Mouse (Mus musculus): Measurements from ENCODE around the gene Rfx5. TPM values are rescaled to one million over a fixed set of nuclear protein-coding genes. Genes with fewer than 3 reads are reported as not detected.

The Rfx5 gene
- total RNA-seq, 4 experiments from 2014 or later, result 25.3 to 30.5 (median 27.1) TPM

DNA sequence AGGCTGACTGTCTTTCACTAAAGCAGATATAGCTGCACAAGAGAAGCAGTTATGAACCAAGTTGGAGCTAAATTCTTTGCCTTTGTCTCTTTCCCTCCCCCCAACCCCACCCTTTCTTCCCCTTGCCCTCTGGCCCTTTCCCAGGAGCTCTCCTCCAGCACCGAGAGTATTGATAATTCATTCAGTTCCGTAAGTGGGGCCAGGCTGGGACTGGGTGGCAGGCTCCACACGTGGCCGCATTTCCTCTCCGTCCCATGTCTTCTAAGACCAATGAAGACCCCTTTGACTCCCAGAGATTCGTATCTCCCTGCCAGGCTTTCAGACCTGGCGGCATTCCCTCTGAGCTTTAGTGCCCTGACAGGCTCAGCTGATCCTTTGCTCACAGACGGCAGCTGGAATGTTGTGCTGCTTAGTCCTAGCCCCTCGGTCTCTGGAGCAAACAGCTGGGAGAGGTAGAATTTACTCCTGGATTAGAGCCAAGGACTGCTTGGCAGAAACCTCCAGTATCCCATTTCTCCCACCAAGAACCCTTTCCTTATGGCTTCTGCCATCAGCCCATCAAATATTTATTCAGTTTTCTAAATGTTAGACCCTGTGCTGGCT, 35.4 kb downstream of the Rfx5 start:
- no peak for DNase-seq (ENCODE audit: low spot score in 2 of 2)

DNA sequence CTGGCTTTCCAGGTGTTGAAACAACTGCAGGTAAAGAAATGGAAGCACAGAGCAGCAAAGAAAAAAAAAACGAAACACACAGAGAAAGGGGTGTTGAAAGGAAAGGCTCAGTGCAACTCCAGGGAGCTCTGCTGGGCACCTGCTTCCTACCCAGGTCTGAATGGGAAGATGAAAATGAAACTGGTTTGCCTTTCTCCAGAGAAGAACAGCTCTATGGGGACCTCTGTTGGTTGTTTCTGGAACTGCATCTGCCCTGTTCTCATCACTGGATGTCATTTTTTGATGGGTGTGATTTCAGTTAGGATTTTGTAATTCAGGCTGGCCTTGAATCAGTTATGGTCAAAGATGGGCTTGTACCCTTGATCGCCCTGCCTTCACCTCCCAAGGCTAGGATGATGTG, 43.1 kb downstream of the Rfx5 start:
- DNase-seq (ENCODE audit: low spot score in 2 of 2), result peak in 1 of 2 experiments; percentile 71

DNA sequence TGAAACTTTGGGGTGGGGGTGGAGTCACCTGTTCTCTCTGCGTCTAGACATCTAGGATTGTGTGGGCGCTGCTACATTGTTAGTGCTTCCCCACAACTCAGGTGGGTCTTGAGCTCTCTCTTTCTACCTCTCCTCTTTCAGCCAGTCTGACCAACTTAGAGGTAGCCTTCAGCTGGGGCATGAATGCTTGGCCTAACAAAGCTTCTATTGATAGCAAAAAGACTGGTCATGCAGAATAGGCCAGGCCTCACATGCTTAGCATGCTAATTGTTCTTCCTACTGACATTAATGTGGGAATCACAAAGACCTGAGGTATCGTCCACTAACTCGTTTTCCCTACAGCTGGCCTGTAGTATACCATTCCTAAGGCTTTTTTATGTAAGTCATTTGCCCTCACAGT, 48.7 kb downstream of the Rfx5 start:
- DNase-seq (ENCODE audit: low spot score in 2 of 2), result no peak

DNA sequence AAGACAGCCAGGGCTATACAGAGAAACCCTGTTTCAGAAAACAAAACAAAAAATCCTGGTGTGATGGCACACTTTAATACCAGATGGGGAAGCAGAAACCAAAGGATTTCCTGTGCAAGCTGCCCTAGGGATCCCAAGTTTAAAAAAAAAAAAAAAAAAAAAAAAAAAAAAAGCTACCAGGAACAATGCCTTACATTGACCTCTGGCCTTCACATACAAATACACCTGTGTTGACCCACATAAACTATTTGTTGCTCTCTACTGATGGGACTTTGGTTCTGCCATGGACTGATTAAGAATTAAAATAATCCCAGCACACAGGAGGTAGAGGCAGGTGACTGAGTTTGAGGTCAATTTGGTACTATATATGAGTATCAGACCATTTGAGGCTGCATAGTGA, 49.4 kb downstream of the Rfx5 start:
- DNase-seq (ENCODE audit: low spot score in 2 of 2), result no peak

DNA sequence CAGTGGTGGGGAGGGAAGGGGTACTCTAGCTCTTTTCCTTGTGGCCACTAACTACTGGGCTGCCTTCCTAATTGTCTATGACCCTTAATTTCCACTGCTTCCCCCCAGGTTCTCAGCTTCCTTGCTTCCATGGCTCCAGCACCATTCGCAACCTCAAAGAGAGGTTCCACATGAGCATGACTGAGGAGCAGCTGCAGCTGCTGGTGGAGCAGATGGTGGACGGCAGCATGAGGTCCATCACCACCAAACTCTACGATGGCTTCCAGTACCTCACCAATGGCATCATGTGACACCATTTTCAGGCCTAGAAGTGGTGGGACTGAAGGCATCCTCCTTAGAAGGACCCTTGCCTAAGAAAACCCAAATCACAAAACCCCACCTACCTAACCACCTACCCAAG, 51.8 kb downstream of the Rfx5 start:
- no peak for DNase-seq (ENCODE audit: low spot score in 2 of 2)

DNA sequence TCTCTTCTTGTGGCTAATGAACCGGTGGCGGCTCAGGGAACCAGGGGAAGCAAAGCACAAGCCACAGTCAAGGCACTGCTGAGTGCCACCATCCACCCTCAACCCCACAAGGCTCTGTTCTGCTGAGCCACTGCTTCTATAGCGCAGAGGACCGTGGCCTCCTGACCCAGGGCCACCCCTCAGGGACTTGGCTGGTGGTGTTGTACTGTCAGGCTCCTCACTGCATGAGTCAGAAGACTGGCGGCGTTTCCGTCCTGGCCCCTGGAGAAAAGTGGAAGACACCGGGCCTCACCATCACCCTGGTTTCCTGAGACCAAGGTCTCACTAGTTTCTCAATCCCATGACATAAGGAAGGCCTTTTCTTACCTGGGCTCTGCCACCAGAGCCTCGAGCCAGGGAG, 53.8 kb downstream of the Rfx5 start:
- no peak for DNase-seq (ENCODE audit: low spot score in 2 of 2)

DNA sequence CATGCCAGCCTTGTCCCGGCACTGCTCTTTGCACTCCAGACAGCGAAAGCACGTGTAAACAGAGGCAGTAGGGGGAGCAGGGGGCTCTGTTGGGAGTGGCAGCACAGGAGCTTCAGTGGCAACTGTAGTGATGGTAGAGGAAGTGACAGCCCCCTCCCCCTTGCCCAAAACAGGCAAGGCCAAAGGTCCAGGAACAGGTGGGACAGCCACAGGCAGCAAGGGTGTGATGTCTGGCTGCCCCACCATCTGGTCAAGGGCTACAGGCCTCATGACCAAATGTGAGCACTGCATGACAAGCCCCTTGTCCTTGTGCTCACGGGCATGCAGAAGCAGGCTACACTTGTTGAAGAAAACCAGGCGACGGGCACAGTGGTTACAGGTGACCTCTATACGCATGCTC, 56.5 kb downstream of the Rfx5 start:
- no peak for DNase-seq (ENCODE audit: low spot score in 2 of 2)

Small RNA genes within 50 kb of the gene (microRNA-seq; reads per million reads assigned to microRNA genes)
- gene Mir7013, result 4.4 to 6.7 reads per million in 2 experiments

Other genes starting within 250 kb of the Rfx5 start
- 1 to 10 TPM; 3.5 to 5.2 (median 4.3) TPM for gene Cgn, start 167.6 kb upstream of the Rfx5 start, total RNA-seq (2022)
- gene Pogz, start 116.5 kb upstream of the Rfx5 start, total RNA-seq (2022), result 10 to 100 TPM; 52.5 to 66.4 (median 60.5) TPM
- gene Psmb4, start 67.1 kb upstream of the Rfx5 start, total RNA-seq (2022), result 100 to 1,000 TPM; 239 to 284 (median 263) TPM
- 10 to 100 TPM; 10.2 to 12.8 (median 11.4) TPM for gene Selenbp1, start 21.0 kb upstream of the Rfx5 start, total RNA-seq (2022)
- gene Pi4kb, start 20.7 kb downstream of the Rfx5 start, total RNA-seq (2022), result 10 to 100 TPM; 54.8 to 65.9 (median 59.6) TPM
- gene Zfp687, start 61.4 kb downstream of the Rfx5 start, total RNA-seq (2022), result 10 to 100 TPM; 33.2 to 36.0 (median 35.2) TPM
- gene Psmd4, start 88.5 kb downstream of the Rfx5 start, total RNA-seq (2022), result 100 to 1,000 TPM; 153 to 167 (median 156) TPM
- gene Pip5k1a, start 152.9 kb downstream of the Rfx5 start, total RNA-seq (2022), result 10 to 100 TPM; 49.9 to 53.7 (median 51.0) TPM
- gene Vps72, start 156.9 kb downstream of the Rfx5 start, total RNA-seq (2022), result 10 to 100 TPM; 42.8 to 48.3 (median 43.1) TPM
- under 1 TPM in 2 of 4 experiments, not detected in 2; 0.51 to 0.62 TPM for gene Tmod4, start 170.4 kb downstream of the Rfx5 start, total RNA-seq (2022)
- 10 to 100 TPM; 49.3 to 55.8 (median 50.5) TPM for gene Scnm1, start 179.9 kb downstream of the Rfx5 start, total RNA-seq (2022)
- gene Lysmd1, start 180.0 kb downstream of the Rfx5 start, total RNA-seq (2022), result 10 to 100 TPM; 12.8 to 17.7 (median 15.5) TPM
- gene Tnfaip8l2, start 188.3 kb downstream of the Rfx5 start, total RNA-seq (2022), result 1 to 10 TPM; 2.3 to 6.7 (median 4.3) TPM
- gene Sema6c, start 206.4 kb downstream of the Rfx5 start, total RNA-seq (2022), result 10 to 100 TPM; 22.8 to 27.3 (median 24.9) TPM

Data from left cerebral cortex, adult 8-10 months (tissue).